ENCODE assay signal across 9 mouse cellular contexts in genomic region chr1:58031160-58031769, GRCm38 (mm10). TPM values are rescaled to one million over a fixed set of nuclear protein-coding genes. Genes with fewer than 3 reads are reported as not detected.
A peak's percentile ranks its signal among the peaks of the same experiment; 100 is the strongest.
DNase-seq lines count a peak whose midpoint lies in the region; ATAC-seq and TF ChIP-seq lines count a peak whose summit lies in the region.
"Had no signal": no experiment of that assay in that cellular context is flagged by ENCODE, and none has a peak within 500 bp of the region (broad histone marks: within the 10 kb centered on the region; RNA-seq: fewer than 3 reads in every experiment).

No protein-coding gene starts in this region.

- peak; percentile 59; the same call in 1 of the 2 replicates for ATAC-seq in G1E (ENCODE audit: extremely low read depth, insufficient number of reproducible peaks, low FRiP score, poor library complexity, severe bottlenecking)
- no peak for ATAC-seq in heart, embryonic 15.5 days (replicated peaks; ENCODE audit: insufficient number of reproducible peaks, insufficient read depth, low FRiP score, low read depth)
- no peak for ATAC-seq in inflammation-experienced regulatory T-cells, adult 6 months

- H3K27ac ChIP-seq in heart, embryonic 15.5 days: peak overlapping the region; percentile 76

- no peaks in the 10 kb centered on the region for H3K9me3 ChIP-seq in G1E (replicated peaks)
- no peaks in the 10 kb centered on the region for H3K9me3 ChIP-seq in heart, embryonic 15.5 days (replicated peaks)
- H3K9me3 ChIP-seq: megakaryocyte, embryonic 14.5 days had no signal

- no peak overlapping the region for H3K4me3 ChIP-seq in G1E (ENCODE audit: low read depth, low read length)
- no peak overlapping the region for H3K4me3 ChIP-seq in heart, embryonic 15.5 days
- H3K4me3 ChIP-seq: megakaryocyte, embryonic 14.5 days had no signal

- peak; percentile 52 for DNase-seq in G1E (ENCODE audit: low spot score)
- peak; percentile 76 for DNase-seq in adrenal gland, postnatal 14 days
- DNase-seq in embryo, embryonic 9.5 days (ENCODE audit: extremely low spot score): peak; percentile 72
- peak; percentile 49 for DNase-seq in kidney, postnatal 14 days
- DNase-seq in lung, postnatal 10 days: peak; percentile 70
- peak; percentile 81 for DNase-seq in retina, postnatal 1 day

- H3K4me1 ChIP-seq in G1E (ENCODE audit: insufficient read depth, low read depth, low read length): peaks cover 13% of the 10 kb centered on the region
- peaks cover 30% of the 10 kb centered on the region for H3K4me1 ChIP-seq in heart, embryonic 15.5 days (replicated peaks)

- WGBS in heart, embryonic 15.5 days: 62% methylated on average over 10 of the region's 10 CpGs

- peaks cover 11% of the 10 kb centered on the region for H3K27me3 ChIP-seq in G1E (ENCODE audit: insufficient read depth, low read length)
- 0 out of 2 replicates have a peak, but pooled peaks cover 3% of the 10 kb centered on the region for H3K27me3 ChIP-seq in heart, embryonic 15.5 days

- peak; percentile 99 for TF ChIP-seq CTCF in G1E (IDR thresholded peaks at IDR 0.05; ENCODE audit: low read depth, low read length)

- peak overlapping the region; percentile 75 for H3K4me2 ChIP-seq in heart, embryonic 15.5 days

- H3K9ac ChIP-seq in heart, embryonic 15.5 days: no peak overlapping the region

- H3K36me3 ChIP-seq in G1E (replicated peaks): peaks cover 10% of the 10 kb centered on the region
- no peaks in the 10 kb centered on the region for H3K36me3 ChIP-seq in heart, embryonic 15.5 days

RNA-seq across cellular contexts. Expression of gene Aox1, which starts 1.5 kb away (rescaled TPM):
- not detected in 2 replicates for total RNA-seq in G1E (2014; fragmentation: Nextera tagmentation)
- 0.06 and 0.16 TPM in 2 replicates for total RNA-seq in G1E (2017)
- not detected in 2 replicates for polyA plus RNA-seq in G1E (2012)
- total RNA-seq in adrenal gland, postnatal 14 days (2021): 22.2 and 25.5 TPM in 2 replicates
- 0.67 and 0.98 TPM in 2 replicates for polyA plus RNA-seq in heart, embryonic 15.5 days (2015; fragmentation: Nextera tagmentation; extraction: Ambion mirVana)
- not detected for polyA plus RNA-seq in inflammation-experienced regulatory T-cells, adult 6 months (2017; shearing (Covaris generic))

RNA-seq across cellular contexts. Expression of gene Kctd18, which starts 12.5 kb away (rescaled TPM):
- 26.4 and 30.6 TPM in 2 replicates for total RNA-seq in G1E (2014; fragmentation: Nextera tagmentation)
- total RNA-seq in G1E (2017): 44.0 and 52.7 TPM in 2 replicates
- 18.2 and 18.7 TPM in 2 replicates for polyA plus RNA-seq in G1E (2012)
- 10.7 and 15.4 TPM in 2 replicates for total RNA-seq in adrenal gland, postnatal 14 days (2021)
- 9.8 and 11.7 TPM in 2 replicates for polyA plus RNA-seq in heart, embryonic 15.5 days (2015; fragmentation: Nextera tagmentation; extraction: Ambion mirVana)
- 10 to 100 TPM; 22.6 to 27.9 (median 25.0) TPM for polyA plus RNA-seq in inflammation-experienced regulatory T-cells, adult 6 months (2017; shearing (Covaris generic))

RNA-seq across cellular contexts. Expression of gene Sgo2a, which starts 35.5 kb away (rescaled TPM):
- total RNA-seq in G1E (2014; fragmentation: Nextera tagmentation) (86.1 and 93.9 TPM in 2 replicates), G1E (2017) (41.1 and 49.8 TPM in 2 replicates)
- 3.3 and 3.4 TPM in 2 replicates for polyA plus RNA-seq in G1E (2012)
- 3.9 and 4.3 TPM in 2 replicates for total RNA-seq in adrenal gland, postnatal 14 days (2021)
- polyA plus RNA-seq in heart, embryonic 15.5 days (2015; fragmentation: Nextera tagmentation; extraction: Ambion mirVana): 14.2 and 16.2 TPM in 2 replicates
- polyA plus RNA-seq in inflammation-experienced regulatory T-cells, adult 6 months (2017; shearing (Covaris generic)): 1 to 10 TPM in 2 of 3 experiments, under 1 TPM in 1; 0.62 to 9.3 (median 1.6) TPM
